ENCODE assay signal across 9 mouse cellular contexts in genomic region chr6:145121590-145122420, GRCm38 (mm10). TPM values are rescaled to one million over a fixed set of nuclear protein-coding genes. Genes with fewer than 3 reads are reported as not detected.
DNase-seq lines count a peak whose midpoint lies in the region; ATAC-seq and TF ChIP-seq lines count a peak whose summit lies in the region.
"Had no signal": no experiment of that assay in that cellular context is flagged by ENCODE, and none has a peak within 500 bp of the region (broad histone marks: within the 10 kb centered on the region; RNA-seq: fewer than 3 reads in every experiment).

No protein-coding gene starts in this region.

- H3K4me3 ChIP-seq in kidney, adult 2 months (ENCODE audit: insufficient read depth, low read depth, low read length): peak overlapping the region; percentile 20; the same call in 1 of the 2 replicates
- peak overlapping the region; percentile 45 for H3K4me3 ChIP-seq in brown adipose tissue, adult 24 weeks (ENCODE audit: insufficient read depth, low read depth, low read length)
- H3K4me3 ChIP-seq: myocyte had no signal

- no peak for DNase-seq in kidney, adult 2 months
- DNase-seq in kidney, postnatal 36 days: no peak
- DNase-seq in induced T-regulatory cell, adult 2 months (ENCODE audit: low read depth): peak; percentile 74
- no peak for DNase-seq in urinary bladder, postnatal 4 days (ENCODE audit: low spot score in 2 of 2)
- DNase-seq in embryo, embryonic 11 days: no peak
- no peak for DNase-seq in frontal cortex, postnatal 14 days (ENCODE audit: low spot score in 2 of 2)

- H3K27ac ChIP-seq in kidney, adult 2 months (ENCODE audit: insufficient read depth, low read depth, low read length): no peak overlapping the region
- H3K27ac ChIP-seq in brown adipose tissue, adult 24 weeks (replicated peaks; ENCODE audit: low read depth, low read length): peak overlapping the region; percentile 83

- H3K27me3 ChIP-seq in kidney, adult 2 months (replicated peaks; ENCODE audit: control insufficient read depth, insufficient read depth, low read length): no peaks in the 10 kb centered on the region

- WGBS in kidney, adult 2 months: 88% methylated on average over 21 of the region's 21 CpGs

- peak; percentile 69 for ATAC-seq in megakaryocyte progenitor cell, adult 5-6 weeks (replicated peaks; ENCODE audit: poor library complexity)

- TF ChIP-seq CTCF in kidney, adult 2 months (conservative IDR thresholded peaks at IDR 0.05; ENCODE audit: insufficient read depth, insufficient read length, low read depth, low read length): no peak

- H3K4me1 ChIP-seq in kidney, adult 2 months (ENCODE audit: control insufficient read depth, insufficient read depth, low read length): no peaks in the 10 kb centered on the region; the same call in 1 of the 2 replicates
- 0 out of 2 replicates have a peak, but pooled peaks cover 3% of the 10 kb centered on the region for H3K4me1 ChIP-seq in brown adipose tissue, adult 24 weeks (ENCODE audit: control insufficient read depth, insufficient read depth, insufficient read length, low read length)

- no peaks in the 10 kb centered on the region for H3K36me3 ChIP-seq in kidney, adult 2 months (ENCODE audit: control insufficient read depth, insufficient read depth, low read length)

- no peak for TF ChIP-seq POLR2A in kidney, adult 2 months (IDR thresholded peaks at IDR 0.05; ENCODE audit: low read depth, low read length)

RNA-seq across cellular contexts. Expression of gene Lrmp, which starts 6.4 kb away (rescaled TPM):
- polyA plus RNA-seq in kidney, adult 2 months (2012; rRNA removed): 2.8 and 6.4 TPM in 2 replicates
- 1.9 and 2.2 TPM in 2 replicates for polyA plus RNA-seq in brown adipose tissue, adult 24 weeks (2012; ENCODE audit: insufficient read depth, insufficient read length, missing spikeins)
- 42.1 and 42.6 TPM in 2 replicates for total RNA-seq in megakaryocyte progenitor cell, adult 5-6 weeks (2015)
- total RNA-seq in megakaryocyte progenitor cell, adult 5-6 weeks (2017): 93.6 and 125 TPM in 2 replicates

RNA-seq across cellular contexts. Expression of gene Bcat1, which starts 45.8 kb away (rescaled TPM):
- polyA plus RNA-seq in kidney, adult 2 months (2012; rRNA removed): 10.0 and 10.2 TPM in 2 replicates
- 0.48 and 0.96 TPM in 2 replicates for polyA plus RNA-seq in brown adipose tissue, adult 24 weeks (2012; ENCODE audit: insufficient read depth, insufficient read length, missing spikeins)
- 0.27 and 0.29 TPM in 2 replicates for total RNA-seq in megakaryocyte progenitor cell, adult 5-6 weeks (2015)
- 1.1 and 1.5 TPM in 2 replicates for total RNA-seq in megakaryocyte progenitor cell, adult 5-6 weeks (2017)
